Mouse (Mus musculus) common myeloid progenitor, adult 5-6 weeks (primary cell): Measurements from ENCODE around the gene Flvcr1. TPM values are rescaled to one million over a fixed set of nuclear protein-coding genes. Genes with fewer than 3 reads are reported as not detected.

Source experiments
- total RNA-seq: library from RNA; stranded (forward); fragments of 200-1000, 187-1606 nt; gene quantifications from 2 replicates; pipeline ENCODE4 v1.2.3, GENCODE M21; 2017

Flvcr1 gene
- total RNA-seq, 1 experiment from 2014 or later = 26.6 TPM

Other genes starting within 250 kb of the Flvcr1 start
- gene Rps6kc1, start 114.4 kb downstream of the Flvcr1 start, total RNA-seq = 16.7 and 21.1 TPM in 2 replicates
- gene Angel2, start 101.0 kb downstream of the Flvcr1 start, total RNA-seq = 44.6 and 64.5 TPM in 2 replicates
- 0.50 TPM in 1 of 2 replicates, not detected in the other for gene Vash2, start 46.9 kb downstream of the Flvcr1 start, total RNA-seq
- not detected in 2 replicates for gene Spata45, start 10.5 kb upstream of the Flvcr1 start, total RNA-seq
- gene Tatdn3, start 36.8 kb upstream of the Flvcr1 start, total RNA-seq = 16.9 and 24.8 TPM in 2 replicates
- gene Nsl1, start 36.9 kb upstream of the Flvcr1 start, total RNA-seq = 10.2 and 13.3 TPM in 2 replicates
- 6.0 TPM in 1 of 2 replicates, not detected in the other for gene Batf3, start 71.7 kb upstream of the Flvcr1 start, total RNA-seq
- gene Fam71a, start 138.7 kb upstream of the Flvcr1 start, total RNA-seq = 0.10 and 0.91 TPM in 2 replicates
- 17.2 and 39.8 TPM in 2 replicates for gene Atf3, start 191.9 kb upstream of the Flvcr1 start, total RNA-seq